Mouse (Mus musculus) ES-E14 (cell line): ENCODE results near the gene 9130230L23Rik.

Experiments used
- CHD2 ChIP-seq: IDR thresholded peaks from 2 replicates; pipeline ENCODE4 v1.6.1; 2014; ENCODE audit warnings: mild to moderate bottlenecking, low read depth, low read length, inconsistent platforms
- ZC3H11A ChIP-seq: IDR thresholded peaks from 2 replicates; pipeline ENCODE4 v1.6.1; 2012; ENCODE audit warnings: low read depth, mild to moderate bottlenecking, inconsistent platforms, low read length, borderline replicate concordance
- ZNF384 ChIP-seq: IDR thresholded peaks from 2 replicates; pipeline ENCODE4 v1.6.1; 2012; ENCODE audit warnings: low read depth, low read length, inconsistent platforms

- no peak for TF ChIP-seq ZC3H11A
- TF ChIP-seq CHD2: no peak
- no peak for TF ChIP-seq ZNF384
These were observed 45.5 kb downstream of the 9130230L23Rik start for GRCm38 (mm10) chr5:65958597-65958996.
